Mouse (Mus musculus) naive thymus-derived CD4-positive, alpha-beta T cell, adult 2 months (primary cell): Measurements from ENCODE around the gene Zfp346.
"Not testable (repeated sequence)": the region's sequence is repeated elsewhere in the genome, so short reads cannot be mapped to it uniquely, and the experiment has no call there.

ENCODE experiments used
- DNase-seq: peaks from one replicate; pipeline ENCODE4 v3.0.0-alpha.2; 2011; ENCODE audit warnings: low read depth

The Zfp346 gene

DNA sequence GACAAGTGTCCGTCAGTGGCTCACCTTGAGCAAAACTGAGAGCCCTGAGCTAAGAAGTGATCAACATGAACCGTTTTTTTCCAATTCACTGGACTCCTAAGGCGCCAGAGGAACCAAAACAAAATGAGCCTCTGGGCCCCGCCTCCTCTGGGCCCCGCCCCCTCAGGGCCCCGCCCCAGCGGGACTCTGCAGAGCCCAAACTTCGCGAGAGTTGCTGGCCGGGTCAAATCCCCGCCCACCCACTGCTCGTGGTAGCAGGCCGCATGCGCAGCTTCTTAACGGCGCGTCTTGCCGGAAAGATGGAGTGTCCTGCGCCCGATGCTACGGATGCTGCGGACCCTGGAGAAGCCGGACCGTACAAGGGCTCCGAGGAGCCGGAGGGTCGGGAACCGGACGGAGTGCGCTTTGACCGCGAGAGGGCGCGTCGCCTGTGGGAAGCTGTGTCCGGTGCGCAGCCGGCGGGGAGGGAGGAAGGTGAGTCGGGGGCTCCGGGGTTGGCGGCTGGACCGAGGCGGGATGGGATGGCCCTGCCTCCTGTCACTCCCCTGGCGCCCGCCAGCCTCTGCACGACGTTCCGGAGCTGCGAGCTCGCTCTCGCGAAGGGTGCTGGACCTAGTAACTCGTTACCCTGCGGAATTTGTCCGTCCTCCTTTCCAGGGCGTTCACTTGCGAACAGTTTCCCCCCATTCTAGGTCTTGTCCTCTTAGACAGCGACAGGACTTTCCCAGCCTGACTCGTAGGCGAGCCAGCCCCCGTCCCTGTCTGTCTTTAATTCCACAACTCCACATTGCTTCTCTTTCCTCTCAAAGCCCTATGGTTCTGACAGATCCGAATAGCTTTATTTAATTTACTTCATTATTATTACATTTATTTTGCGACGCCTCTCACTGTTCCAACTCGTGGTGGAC lies at the start of gene Zfp346:
Zfp346 (plus strand) TSS at position 267 of the 908 bp plus-strand sequence.
- DNase-seq: peak; percentile 97

DNA sequence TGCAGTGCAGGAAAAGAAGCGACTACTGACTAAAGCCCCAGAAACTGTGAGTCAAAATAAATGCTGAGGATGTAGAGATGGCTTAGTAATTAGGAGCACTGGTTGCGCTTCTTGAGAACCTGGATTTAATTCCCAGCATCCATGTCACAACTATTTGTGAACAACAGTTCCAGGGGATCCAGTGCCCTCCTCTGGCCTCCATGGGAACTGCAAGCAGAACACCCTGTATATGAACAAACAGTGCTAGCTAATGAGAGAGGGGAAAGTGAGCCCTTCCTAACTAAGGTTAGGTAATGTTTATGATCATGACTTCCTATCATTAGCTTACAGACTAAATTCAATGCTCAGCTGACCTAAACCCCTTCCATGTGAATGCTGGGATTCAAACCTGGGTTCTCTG lies 47.1 kb upstream of the Zfp346 start:
- peak; percentile 49 for DNase-seq

DNA sequence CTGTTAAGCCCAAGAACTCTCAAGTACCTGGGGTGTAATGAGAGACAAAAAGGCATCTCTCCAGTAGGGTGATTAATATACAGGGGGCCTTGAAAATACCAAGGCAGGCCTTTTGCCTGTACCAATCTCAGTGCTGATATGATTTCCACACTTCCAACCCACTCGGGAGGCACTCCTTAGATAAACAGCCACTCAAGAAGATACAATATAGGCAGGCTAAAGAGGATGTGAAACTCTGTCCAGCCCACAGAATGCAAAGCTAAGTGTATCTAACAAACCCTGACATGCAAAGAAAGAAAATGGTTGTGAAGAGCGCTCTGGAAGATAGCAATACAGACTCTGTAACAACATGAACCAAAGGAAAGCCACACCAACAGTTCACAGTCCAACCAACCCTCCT lies 41.8 kb upstream of the Zfp346 start:
- DNase-seq: no peak

DNA sequence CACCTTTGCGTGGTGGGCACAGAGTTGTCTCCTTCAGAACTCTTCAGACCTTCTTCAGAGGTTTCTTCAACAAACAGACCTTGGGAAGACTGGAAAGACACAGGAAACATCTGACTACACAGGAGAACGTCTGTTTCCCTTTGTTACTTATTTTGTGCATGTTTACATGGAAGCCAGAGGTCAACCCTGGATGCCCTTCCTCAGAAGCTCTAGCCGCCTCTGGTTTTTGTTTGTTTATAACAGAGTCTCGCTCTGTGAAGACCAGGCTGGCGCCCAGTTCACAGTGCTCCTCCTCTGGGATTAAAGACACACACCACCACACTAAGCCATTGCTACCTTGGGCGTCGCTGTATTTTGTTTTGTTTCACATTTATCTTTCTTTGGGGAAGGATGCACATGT lies 35.4 kb upstream of the Zfp346 start:
- DNase-seq: no peak

DNA sequence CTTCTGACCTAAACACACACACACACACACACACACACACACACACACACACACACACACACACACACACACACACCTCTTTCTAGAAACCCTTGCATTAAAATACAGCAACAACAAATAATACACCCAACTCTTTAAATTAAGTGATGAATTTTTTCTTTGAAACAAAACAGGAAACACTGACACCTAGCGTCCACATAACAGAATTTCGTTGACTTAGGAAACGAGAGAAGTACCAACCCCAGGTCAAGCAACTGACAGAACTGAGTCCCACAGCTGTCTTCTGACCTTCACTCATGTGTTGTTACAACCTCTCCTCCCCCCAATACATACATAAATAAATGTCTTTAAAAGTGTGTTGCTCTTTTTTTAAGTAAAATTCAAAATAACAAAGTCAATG lies 33.8 kb upstream of the Zfp346 start:
- peak; percentile 70 for DNase-seq

DNA sequence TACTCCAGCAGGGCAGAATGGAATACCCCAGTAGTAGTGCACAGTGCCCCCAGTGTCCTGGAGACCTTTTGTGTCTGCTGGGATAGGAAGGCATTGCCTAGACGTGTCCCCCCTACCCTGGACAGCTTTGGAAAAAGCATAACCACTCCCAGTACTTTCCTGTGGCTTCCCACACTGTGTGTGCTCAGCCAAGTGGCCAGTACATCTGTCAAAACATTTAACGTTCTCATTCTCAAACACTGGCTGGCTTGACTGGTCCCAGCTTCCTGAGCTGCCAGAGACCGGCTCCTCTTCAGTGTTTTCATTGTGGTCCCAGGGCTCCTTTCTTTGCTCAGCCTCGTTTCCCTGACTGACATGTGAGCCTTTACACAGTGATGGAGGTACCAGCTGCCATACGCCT lies 29.5 kb upstream of the Zfp346 start:
- DNase-seq: no peak

DNA sequence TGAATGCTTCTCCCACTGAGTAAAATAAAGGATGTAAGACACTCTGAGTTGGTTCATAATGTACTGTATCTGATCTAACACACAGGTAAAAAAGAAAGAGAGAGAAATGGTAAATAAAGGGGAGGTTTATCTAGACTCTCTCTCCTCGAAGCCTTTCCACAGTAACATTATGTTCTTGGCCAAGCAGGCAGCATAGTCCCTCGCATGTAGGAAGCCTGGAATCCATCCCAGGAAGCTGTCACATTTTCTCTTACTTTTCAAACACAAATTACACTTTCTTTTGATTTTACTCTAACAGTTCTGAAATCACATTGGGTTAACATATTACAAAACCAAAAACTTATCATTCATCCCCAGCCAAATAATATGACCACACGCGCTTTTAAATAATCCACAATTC lies 12.5 kb upstream of the Zfp346 start:
- no peak for DNase-seq

DNA sequence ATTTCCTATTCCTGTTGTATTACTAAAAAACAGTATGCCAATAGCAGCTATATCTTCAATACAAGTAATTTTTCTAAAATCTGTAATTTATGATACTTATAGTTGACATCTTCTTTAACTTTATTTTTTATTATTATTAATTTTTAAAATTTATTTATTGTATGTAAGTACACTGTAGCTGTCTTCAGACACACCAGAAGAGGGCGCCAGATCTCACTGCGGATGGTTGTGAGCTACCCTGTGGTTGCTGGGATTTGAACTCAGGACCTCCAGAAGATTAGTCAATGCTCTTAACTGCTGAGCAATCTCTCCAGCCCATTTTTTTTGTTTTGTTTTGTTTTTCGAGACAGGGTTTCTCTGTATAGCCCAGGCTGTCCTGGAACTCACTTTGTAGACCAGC lies 7.3 kb upstream of the Zfp346 start:
- not testable (repeated sequence) for DNase-seq

DNA sequence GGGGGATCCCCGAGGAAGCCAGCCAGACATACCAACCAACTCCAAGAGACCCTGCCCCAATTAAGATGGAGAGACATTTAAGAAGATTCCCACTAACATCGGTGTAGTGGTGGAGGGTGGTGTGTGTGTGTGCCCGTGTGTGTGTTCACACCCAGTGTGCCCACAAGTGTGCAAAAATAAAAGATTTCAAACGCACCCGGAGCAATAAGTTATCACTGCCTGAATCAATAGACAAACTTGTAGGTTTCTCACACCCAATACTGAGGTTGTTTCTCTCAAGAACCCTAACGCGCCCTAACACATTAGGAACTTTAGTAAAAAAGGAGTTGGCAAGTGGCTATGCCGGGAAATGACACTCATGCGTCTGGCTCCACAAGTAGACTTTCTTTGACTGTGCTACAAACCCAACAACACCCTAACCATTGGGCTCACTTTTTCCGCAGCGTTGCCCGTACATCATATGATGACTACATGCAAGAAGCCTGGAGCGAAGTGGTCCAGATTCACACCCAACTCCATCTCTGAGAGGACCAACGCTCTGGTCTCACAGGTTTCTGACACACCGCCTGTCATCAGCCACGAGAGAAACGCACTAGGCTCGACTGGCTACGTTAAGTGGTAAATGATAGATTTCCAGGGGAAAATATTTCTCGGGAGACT lies 5.9 kb upstream of the Zfp346 start:
- DNase-seq: peak; percentile 80

DNA sequence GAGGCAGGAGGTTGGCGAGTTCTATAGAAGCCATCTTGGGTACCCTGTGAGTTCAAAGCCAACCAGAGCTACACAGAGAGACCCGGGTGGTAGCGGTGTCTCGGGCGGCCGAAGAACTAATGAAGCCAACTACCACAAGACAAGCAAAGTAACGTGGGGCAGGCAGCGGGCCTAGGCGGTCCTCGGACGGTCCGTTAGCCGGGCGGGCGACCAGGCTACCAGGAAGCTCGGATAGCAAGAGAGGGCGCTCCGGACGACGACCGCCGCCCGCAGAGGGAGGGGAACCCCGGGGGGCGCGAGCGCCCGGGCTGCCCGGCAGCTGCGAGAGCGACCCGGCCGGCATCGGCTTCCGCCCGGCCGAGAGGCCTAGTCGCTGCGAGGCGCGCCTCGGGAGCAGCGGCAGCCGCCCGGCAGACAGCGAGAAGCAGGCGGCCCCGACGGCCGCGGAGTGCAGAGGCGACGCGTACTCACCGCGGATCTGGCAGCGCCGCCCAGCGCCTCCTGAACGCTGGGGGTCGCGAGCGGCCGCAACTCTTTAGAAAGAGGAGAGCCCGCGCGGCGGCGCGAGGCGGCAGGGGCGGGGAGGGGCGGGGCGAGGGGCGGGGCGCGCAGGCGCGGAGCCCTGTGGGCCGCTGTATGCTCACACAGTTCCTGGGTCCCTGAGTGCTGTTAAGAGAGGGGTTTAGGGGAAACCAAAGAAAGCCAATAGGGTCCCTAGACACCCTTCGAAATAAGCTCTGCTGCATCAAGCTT lies 5.2 kb upstream of the Zfp346 start, which contains the start of gene Uimc1:
Uimc1 (minus strand) TSS at position 575 of the 753 bp plus-strand sequence.
- DNase-seq: peak; percentile 90

DNA sequence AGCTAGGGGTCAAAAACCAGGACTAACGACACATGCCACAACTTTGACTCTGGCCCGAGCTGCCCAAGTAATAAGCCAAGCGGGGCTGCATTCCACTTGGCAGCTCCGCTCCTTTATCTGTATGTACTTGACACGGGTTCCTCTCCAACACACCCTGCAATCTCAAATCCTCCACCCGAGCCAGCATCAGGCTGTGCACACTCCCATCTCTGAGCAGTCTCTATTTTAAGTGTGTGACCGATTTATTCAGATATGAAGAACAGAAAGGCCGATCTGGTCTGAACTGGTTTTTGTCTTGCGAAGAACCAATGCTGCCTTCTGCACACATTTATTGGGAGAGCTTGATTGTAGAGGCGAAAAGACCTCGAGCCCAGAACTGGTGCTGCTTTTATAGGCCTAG lies 3.5 kb upstream of the Zfp346 start:
- no peak for DNase-seq

DNA sequence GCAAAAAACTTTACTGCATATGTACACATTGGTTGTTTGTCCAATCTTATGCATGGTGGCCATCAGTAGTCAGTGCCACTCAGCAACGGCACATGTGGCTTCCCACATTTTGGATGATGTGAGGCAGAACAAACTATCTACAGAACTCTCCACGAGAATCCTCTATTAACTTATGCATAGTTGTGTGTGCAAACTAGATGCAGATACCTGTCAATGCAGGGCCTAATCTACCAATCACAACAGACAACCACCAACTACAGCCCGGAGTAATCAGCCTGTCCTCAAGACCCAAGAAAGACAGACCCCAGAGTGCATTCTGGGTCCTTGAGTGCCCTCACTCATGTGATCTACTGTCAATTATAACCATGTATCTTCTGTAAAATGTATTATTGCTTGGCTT lies 2.7 kb upstream of the Zfp346 start:
- DNase-seq: no peak

DNA sequence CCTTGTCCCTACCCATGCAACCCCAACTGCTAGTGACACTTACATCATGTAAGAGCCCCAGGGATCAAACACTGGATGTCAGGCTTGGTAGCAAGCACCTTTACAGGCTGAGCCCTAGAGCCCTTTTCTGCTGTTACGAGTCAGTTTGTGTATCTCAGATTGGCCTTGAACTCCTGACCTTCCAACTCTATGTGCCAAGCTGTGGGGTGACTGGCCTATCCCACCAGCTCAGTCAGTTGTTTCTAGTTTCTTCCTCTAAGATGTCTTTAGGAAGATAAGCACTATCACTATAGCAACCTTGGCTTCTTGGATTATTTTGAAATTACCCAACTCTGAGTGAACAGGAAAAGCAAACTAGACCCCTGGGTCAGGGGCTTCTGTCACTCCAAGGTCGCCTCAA lies 1.8 kb upstream of the Zfp346 start:
- DNase-seq: no peak

DNA sequence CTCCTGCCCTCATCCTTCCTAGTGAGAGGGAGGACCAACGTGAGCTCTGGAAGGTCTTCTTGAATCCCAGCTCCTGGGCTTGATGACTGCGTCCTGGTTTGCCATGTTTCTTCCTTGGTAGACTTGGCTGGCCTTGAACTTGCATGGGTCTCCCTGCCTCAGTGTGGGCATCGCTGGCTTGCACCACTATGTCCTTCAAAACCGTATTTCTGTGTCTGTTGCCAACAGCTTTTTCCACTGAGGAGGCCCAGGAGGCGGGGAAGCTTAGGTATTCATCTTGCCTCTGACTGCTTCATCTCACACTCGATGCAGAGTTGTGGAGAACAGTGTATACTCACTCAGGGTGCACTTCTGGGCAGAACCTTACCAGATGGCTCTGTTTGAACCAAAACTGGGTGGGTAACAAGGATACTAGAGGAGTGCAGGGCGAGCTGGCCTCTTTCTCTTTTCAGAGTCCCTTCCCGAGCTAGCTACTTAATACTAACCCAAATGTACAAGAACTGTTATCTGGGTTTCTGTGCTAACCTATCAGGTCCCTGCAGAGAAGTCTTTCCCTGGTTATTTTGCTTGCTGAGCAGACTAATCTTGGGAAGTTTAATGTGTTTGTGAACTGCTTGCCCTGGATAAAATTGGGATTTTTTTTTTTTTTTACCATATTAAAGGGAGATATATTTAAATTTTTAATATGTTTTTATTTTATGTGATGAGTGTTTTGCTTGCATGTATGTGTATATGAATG lies 1.0 kb downstream of the Zfp346 start:
- DNase-seq: no peak

DNA sequence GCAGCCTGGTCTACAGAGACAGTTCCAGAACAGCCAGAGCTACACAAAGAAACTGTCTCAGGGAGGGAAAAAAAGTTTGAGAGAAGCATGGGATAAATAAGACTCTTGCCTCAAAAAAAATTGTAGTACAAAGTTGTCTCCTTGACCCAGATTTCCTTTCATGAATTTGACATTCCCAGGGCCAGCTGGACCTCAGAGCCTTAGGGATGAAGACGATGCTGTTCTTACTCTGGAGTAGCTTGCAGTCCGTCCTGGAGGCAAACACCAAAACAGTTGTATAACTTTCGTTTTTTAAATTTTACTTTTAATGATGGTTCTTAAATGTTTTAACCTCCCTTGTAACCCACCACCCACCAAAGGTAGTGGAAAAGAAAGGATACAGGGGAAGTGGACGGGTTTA lies 2.0 kb downstream of the Zfp346 start:
- DNase-seq: no peak

DNA sequence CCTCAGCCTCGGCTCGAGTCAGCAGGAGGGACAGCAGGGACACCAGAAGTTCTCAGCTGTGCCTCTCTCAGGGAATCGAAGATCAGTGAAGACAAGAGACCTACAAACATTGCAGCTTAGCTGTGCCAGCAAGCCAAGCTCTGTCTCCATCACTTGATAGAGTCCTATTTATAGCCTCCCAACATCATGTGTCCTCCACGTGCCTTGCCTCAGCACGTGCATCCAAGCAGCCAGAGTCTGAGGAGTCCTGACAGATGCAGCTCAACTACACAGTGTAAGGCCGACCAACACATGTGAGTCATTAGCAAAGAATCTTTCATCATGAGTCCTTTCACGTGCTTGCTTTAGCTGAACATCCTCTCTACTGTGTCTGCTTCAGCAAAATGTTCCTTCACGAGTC lies 2.6 kb downstream of the Zfp346 start:
- DNase-seq: no peak

DNA sequence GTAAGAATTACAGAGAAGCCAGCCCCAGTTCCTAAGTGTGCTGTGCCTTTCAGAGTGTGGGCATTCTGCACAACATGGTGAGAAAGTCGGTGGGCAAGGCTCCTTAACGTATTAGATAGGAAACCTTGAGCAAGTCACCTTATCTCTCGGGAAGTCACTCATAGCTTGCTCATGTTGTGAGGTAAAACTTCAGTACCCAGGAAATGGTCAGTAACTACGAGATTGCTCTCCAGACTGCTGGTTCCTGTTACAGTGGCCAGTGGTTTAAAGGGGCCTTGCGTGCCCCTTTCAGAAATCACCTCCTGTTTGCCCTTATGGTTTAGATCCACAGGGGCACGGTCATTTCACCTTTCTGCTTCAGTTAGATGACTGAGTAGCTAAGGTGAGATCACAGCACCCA lies 9.3 kb downstream of the Zfp346 start:
- no peak for DNase-seq

DNA sequence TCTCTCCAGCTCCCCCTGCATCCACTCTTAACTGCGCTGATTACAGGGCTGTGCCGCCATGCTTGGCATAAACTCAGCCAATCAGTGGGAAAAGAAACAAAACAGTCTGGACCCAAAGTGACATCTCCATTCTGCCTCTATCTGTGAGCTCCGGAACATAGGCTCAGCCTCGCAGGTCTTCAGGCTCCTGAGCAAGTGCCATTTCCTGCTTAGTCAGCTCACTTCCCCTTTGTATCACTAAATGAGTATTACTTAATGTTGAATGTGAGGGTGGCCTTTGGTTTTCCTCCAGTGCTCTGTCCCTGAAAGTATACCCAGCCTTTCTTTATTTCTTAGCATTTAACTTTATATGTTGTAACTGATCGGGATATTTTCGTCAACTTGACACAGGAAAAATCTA lies 19.8 kb downstream of the Zfp346 start:
- DNase-seq: no peak

DNA sequence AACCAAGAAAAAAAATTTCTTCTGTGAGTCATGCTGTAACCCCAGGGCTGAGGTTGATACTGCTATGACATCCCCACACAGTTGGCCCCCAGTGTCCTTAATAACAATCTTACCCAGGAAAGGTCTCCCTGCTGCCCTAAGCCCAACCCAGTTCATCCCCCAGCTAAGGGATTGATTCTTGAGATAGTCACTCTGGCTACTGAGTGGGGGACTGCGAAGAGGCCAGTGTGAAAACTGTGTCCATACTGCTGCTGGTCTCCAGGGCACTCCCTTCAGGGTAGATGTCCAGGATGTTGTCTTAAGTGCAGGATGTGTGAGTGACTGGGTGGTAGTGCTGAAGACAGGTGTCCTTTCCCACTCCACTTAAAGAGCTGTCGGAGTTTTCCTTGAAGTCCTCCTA lies 28.3 kb downstream of the Zfp346 start, which contains the start of gene Gm17617:
Gm17617 (minus strand) TSS at position 101 of the 400 bp plus-strand sequence.
- no peak for DNase-seq

DNA sequence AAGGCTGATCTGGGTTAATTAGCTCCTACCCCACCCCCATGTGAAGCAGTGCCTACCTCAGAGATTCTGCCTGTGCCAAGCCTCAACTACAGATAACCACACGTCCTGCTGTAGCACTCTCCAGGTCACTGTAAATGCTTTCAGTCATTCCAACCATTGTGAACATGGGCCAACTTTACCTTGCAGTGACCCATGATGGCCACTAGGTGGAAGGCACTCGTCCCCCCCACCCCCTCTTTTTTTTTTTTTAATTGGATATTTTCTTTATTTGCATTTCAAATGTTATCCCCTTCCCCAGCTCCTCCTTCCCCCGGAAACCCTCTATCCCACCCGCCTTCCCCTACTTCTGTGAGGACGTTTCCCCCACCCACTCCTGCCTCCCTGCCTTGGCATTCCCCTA lies 30.3 kb downstream of the Zfp346 start:
- DNase-seq: peak; percentile 43

DNA sequence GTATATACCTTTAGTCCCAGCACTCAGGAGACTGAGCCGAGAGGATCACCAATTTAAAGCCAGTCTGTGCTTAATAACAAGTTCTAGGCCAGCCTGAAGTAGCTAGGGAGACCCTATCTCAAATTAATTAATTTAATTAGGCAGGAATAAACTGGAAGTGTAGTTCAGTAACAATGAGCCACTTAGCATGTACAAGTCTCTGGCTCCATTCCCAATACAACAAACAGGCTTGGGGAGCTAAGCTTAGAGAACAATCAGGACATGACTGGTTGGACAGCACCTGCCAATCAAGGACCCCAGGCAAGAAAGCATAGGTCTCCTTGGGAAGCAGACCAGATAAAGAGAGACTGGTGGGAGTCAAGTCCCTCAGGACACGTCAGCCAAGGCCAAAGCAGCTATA lies 35.2 kb downstream of the Zfp346 start:
- DNase-seq: no peak
